Mouse (Mus musculus) monocyte, adult 2 months (primary cell): Measurements from ENCODE around the gene Jaml.

Source experiments
- DNase-seq, 2 experiments: peaks; one replicate each; pipeline ENCODE4 v3.0.0; 2022; ENCODE audit warnings: low spot score in 2 of 2, low read depth in 1 of 2

Gene Jaml

GRCm38 (mm10) chr9:45077859-45078258 lies 1.1 kb upstream of the Jaml start:
- no peak for DNase-seq

- DNase-seq: no peak
Observed at GRCm38 (mm10) chr9:45083132-45083531, 4.1 kb downstream of the Jaml start.

GRCm38 (mm10) chr9:45084556-45084955 lies 5.6 kb downstream of the Jaml start:
- DNase-seq: peak; percentile 24 to 42

GRCm38 (mm10) chr9:45085741-45086690 lies 7.0 kb downstream of the Jaml start:
- DNase-seq: peak; percentile 23 to 33

- no peak for DNase-seq
Observed at GRCm38 (mm10) chr9:45088040-45088439, 9.1 kb downstream of the Jaml start.

GRCm38 (mm10) chr9:45090811-45091210 lies 11.8 kb downstream of the Jaml start:
- DNase-seq: no peak

GRCm38 (mm10) chr9:45092641-45093040 lies 13.7 kb downstream of the Jaml start:
- DNase-seq: no peak

GRCm38 (mm10) chr9:45095149-45095937 lies 16.4 kb downstream of the Jaml start:
- DNase-seq: no peak

- no peak for DNase-seq
Observed at GRCm38 (mm10) chr9:45097877-45098276, 18.9 kb downstream of the Jaml start.

GRCm38 (mm10) chr9:45098426-45098825 lies 19.4 kb downstream of the Jaml start:
- no peak for DNase-seq

- DNase-seq: no peak
Observed at GRCm38 (mm10) chr9:45102528-45102927, 23.5 kb downstream of the Jaml start.

GRCm38 (mm10) chr9:45103211-45103979 lies 24.4 kb downstream of the Jaml start:
- no peak for DNase-seq

GRCm38 (mm10) chr9:45105596-45106374 lies 26.8 kb downstream of the Jaml start:
- no peak for DNase-seq

- DNase-seq: no peak
Observed at GRCm38 (mm10) chr9:45115706-45116105, 36.7 kb downstream of the Jaml start.

- no peak for DNase-seq
Observed at GRCm38 (mm10) chr9:45116819-45117218, 37.8 kb downstream of the Jaml start.

GRCm38 (mm10) chr9:45117741-45118431 lies 38.9 kb downstream of the Jaml start, which contains the start of gene Scn2b:
TSS of gene Scn2b (plus strand) at chr9:45117782.
- DNase-seq: no peak

- no peak for DNase-seq
Observed at GRCm38 (mm10) chr9:45118552-45118951, 39.6 kb downstream of the Jaml start.

GRCm38 (mm10) chr9:45119316-45119953 lies 40.5 kb downstream of the Jaml start:
- DNase-seq: no peak

- no peak for DNase-seq
Observed at GRCm38 (mm10) chr9:45119954-45120530, 41.1 kb downstream of the Jaml start.
